Mouse (Mus musculus) hematopoietic stem cell, adult 5-6 weeks (primary cell): ENCODE results near the gene Cdkn2b. TPM values are rescaled to one million over a fixed set of nuclear protein-coding genes. Genes with fewer than 3 reads are reported as not detected.

Experiments used
- ATAC-seq, 2 experiments: fragments of 125-278 bp in 1 of 2; replicated peaks in 1 of 2; 2 replicates each; pipeline ENCODE4 v1.8.0; 2016 to 2017; ENCODE audit warnings: inconsistent platforms in 2 of 2, mild to moderate bottlenecking in 2 of 2, moderate number of reproducible peaks in 2 of 2, low read depth in 1 of 2, moderate TSS enrichment in 1 of 2; ENCODE audit not compliant: low FRiP score in 2 of 2, poor library complexity in 2 of 2, severe bottlenecking in 2 of 2, insufficient read depth in 1 of 2, low TSS enrichment in 1 of 2
- total RNA-seq: library from RNA; stranded (forward); fragments of 172-1452, 232-1000 nt; gene quantifications from 2 replicates; pipeline ENCODE4 v1.2.3, GENCODE M21; 2017

Gene Cdkn2b
- not detected in 2 replicates for total RNA-seq

- ATAC-seq: peak; percentile 77 to 86
Measured at GRCm38 (mm10) chr4:89310491-89311254, at the start of gene Cdkn2b. Gene Cdkn2b, minus strand, starts transcription at chr4:89311039.

GRCm38 (mm10) chr4:89360349-89360748 lies 49.5 kb upstream of the Cdkn2b start:
- ATAC-seq: no peak

- no peak for ATAC-seq
Measured at GRCm38 (mm10) chr4:89359506-89359905, 48.7 kb upstream of the Cdkn2b start.

GRCm38 (mm10) chr4:89353935-89354334 lies 43.1 kb upstream of the Cdkn2b start:
- ATAC-seq: no peak

GRCm38 (mm10) chr4:89353071-89353582 lies 42.3 kb upstream of the Cdkn2b start:
- no peak for ATAC-seq

GRCm38 (mm10) chr4:89351474-89351873 lies 40.6 kb upstream of the Cdkn2b start:
- ATAC-seq: 0 out of 4 replicates have a peak, but pooled peaks have one; percentile 17 to 60

GRCm38 (mm10) chr4:89350938-89351451 lies 40.2 kb upstream of the Cdkn2b start:
- peak; percentile 61 to 72; a peak in 3 of 4 replicates for ATAC-seq

- ATAC-seq: no peak
Measured at GRCm38 (mm10) chr4:89350391-89350790, 39.6 kb upstream of the Cdkn2b start.

- no peak for ATAC-seq
Measured at GRCm38 (mm10) chr4:89348842-89349241, 38.0 kb upstream of the Cdkn2b start.

- ATAC-seq: no peak
Measured at GRCm38 (mm10) chr4:89313461-89313860, 2.6 kb upstream of the Cdkn2b start.

GRCm38 (mm10) chr4:89309996-89310395 lies 843 bp downstream of the Cdkn2b start:
- ATAC-seq: no peak

GRCm38 (mm10) chr4:89308001-89308400 lies 2.8 kb downstream of the Cdkn2b start:
- no peak for ATAC-seq

- ATAC-seq: 0 out of 4 replicates have a peak, but pooled peaks of 1 of the 2 experiments have one; percentile 27
Measured at GRCm38 (mm10) chr4:89306798-89307365, 4.0 kb downstream of the Cdkn2b start.

- no peak for ATAC-seq
Measured at GRCm38 (mm10) chr4:89305691-89306090, 5.1 kb downstream of the Cdkn2b start.

- ATAC-seq: no peak
Measured at GRCm38 (mm10) chr4:89303281-89303995, 7.4 kb downstream of the Cdkn2b start.

- no peak for ATAC-seq
Measured at GRCm38 (mm10) chr4:89302129-89302528, 8.7 kb downstream of the Cdkn2b start.

- ATAC-seq: no peak
Measured at GRCm38 (mm10) chr4:89299721-89300120, 11.1 kb downstream of the Cdkn2b start.
